Mouse (Mus musculus) megakaryocyte progenitor cell, adult 5-6 weeks (primary cell): ENCODE data around the gene Nfia. TPM values are rescaled to one million over a fixed set of nuclear protein-coding genes. Genes with fewer than 3 reads are reported as not detected.

Source experiments
- ATAC-seq: replicated peaks from 2 replicates; pipeline ENCODE4 v1.8.0; 2016; ENCODE audit warnings: mild to moderate bottlenecking, moderate TSS enrichment, inconsistent platforms; ENCODE audit not compliant: poor library complexity
- total RNA-seq, 2 experiments: library from RNA; stranded (forward) in 1 of 2; stranded (reverse) in 1 of 2; fragments of 157-497, 149-512 nt in 1 of 2; fragments of 200-1000 nt in 1 of 2; gene quantifications; 2 replicates each; pipeline versions ENCODE4 v1.2.3 to v1.2.4; 2015 to 2017

Nfia gene
- total RNA-seq, 2 experiments from 2014 or later = 1.5 to 35.1 TPM

GRCm38 (mm10) chr4:97926607-97927308, 154.2 kb downstream of the Nfia start:
- 0 out of 2 replicates have a peak, but pooled peaks have one; percentile 6 for ATAC-seq

- ATAC-seq = no peak
These were observed 154.7 kb downstream of the Nfia start for GRCm38 (mm10) chr4:97927309-97927656.

GRCm38 (mm10) chr4:97936371-97936770, 163.8 kb downstream of the Nfia start:
- ATAC-seq = peak; percentile 93

- no peak for ATAC-seq
These were observed 164.4 kb downstream of the Nfia start for GRCm38 (mm10) chr4:97936912-97937311.

GRCm38 (mm10) chr4:97939492-97939891, 167.0 kb downstream of the Nfia start:
- no peak for ATAC-seq

GRCm38 (mm10) chr4:97939920-97940520, 167.5 kb downstream of the Nfia start:
- ATAC-seq = no peak

- ATAC-seq = no peak
These were observed 169.1 kb downstream of the Nfia start for GRCm38 (mm10) chr4:97941616-97942015.

GRCm38 (mm10) chr4:97944309-97944708, 171.8 kb downstream of the Nfia start:
- no peak for ATAC-seq

- no peak for ATAC-seq
These were observed 174.9 kb downstream of the Nfia start for GRCm38 (mm10) chr4:97947484-97947883.

GRCm38 (mm10) chr4:97948250-97948649, 175.7 kb downstream of the Nfia start:
- ATAC-seq = no peak

- ATAC-seq = no peak
These were observed 178.0 kb downstream of the Nfia start for GRCm38 (mm10) chr4:97950341-97951071.

- no peak for ATAC-seq
These were observed 181.4 kb downstream of the Nfia start for GRCm38 (mm10) chr4:97953886-97954285.

- ATAC-seq = no peak
These were observed 185.6 kb downstream of the Nfia start for GRCm38 (mm10) chr4:97958121-97958520.

GRCm38 (mm10) chr4:97962856-97963255, 190.3 kb downstream of the Nfia start:
- no peak for ATAC-seq

GRCm38 (mm10) chr4:97963951-97964350, 191.4 kb downstream of the Nfia start:
- ATAC-seq = no peak

- ATAC-seq = no peak
These were observed 196.3 kb downstream of the Nfia start for GRCm38 (mm10) chr4:97968786-97969348.

GRCm38 (mm10) chr4:97973064-97973463, 200.5 kb downstream of the Nfia start:
- no peak for ATAC-seq

- ATAC-seq = no peak
These were observed 201.5 kb downstream of the Nfia start for GRCm38 (mm10) chr4:97974037-97974436.

GRCm38 (mm10) chr4:97976891-97977290, 204.4 kb downstream of the Nfia start:
- ATAC-seq = no peak

GRCm38 (mm10) chr4:97984361-97984760, 211.8 kb downstream of the Nfia start:
- ATAC-seq = no peak

GRCm38 (mm10) chr4:97986056-97986734, 213.7 kb downstream of the Nfia start:
- ATAC-seq = peak; percentile 76
